Mouse (Mus musculus) cortical plate, adult 2 months (tissue): ENCODE data around the gene Rps11.
"Not testable (repeated sequence)": the region's sequence is repeated elsewhere in the genome, so short reads cannot be mapped to it uniquely, and the experiment has no call there.

Experiments
- CTCF ChIP-seq: fragments of 200-500 bp; IDR thresholded peaks from 2 replicates; pipeline ENCODE4 v1.5.1; 2011; ENCODE audit warnings: mild to moderate bottlenecking, control low read depth, low read length; ENCODE audit not compliant: insufficient read depth; ENCODE audit errors: extremely low read depth
- POLR2A ChIP-seq: fragments of 200-500 bp; IDR thresholded peaks from 2 replicates; pipeline ENCODE4 v1.6.1; 2011; ENCODE audit warnings: mild to moderate bottlenecking, low read length, control low read depth; ENCODE audit not compliant: insufficient read depth; ENCODE audit errors: extremely low read depth

DNA sequence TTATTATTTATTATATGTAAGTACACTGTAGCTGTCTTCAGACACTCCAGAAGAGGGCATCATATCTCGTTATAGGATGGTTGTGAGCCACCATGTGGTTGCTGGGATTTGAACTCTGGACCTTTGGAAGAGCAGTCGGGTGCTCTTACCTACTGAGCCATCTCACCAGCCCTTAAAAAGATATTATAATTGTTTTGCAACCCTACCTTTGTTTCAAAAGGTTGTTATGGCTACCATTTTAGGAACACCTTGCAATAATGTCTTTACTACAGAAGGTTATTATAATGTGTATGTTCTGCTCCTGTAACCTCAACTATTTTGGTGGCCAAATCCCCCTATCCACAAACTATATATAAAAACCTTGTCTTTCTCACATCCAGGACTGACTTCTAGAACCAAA is 28.8 kb upstream of the Rps11 start:
- TF ChIP-seq CTCF, POLR2A: not testable (repeated sequence)
